Mouse (Mus musculus) small intestine, adult 2 months (tissue): ENCODE measurements around the gene Clmn.

Experiments
- CTCF ChIP-seq: fragments of 200-500 bp; IDR thresholded peaks from 2 replicates; pipeline ENCODE4 v1.5.1; 2012; ENCODE audit warnings: low read depth, mild to moderate bottlenecking, control low read depth, inconsistent platforms, low read length, moderate library complexity, mixed read lengths; ENCODE audit not compliant: insufficient replicate concordance, insufficient read length; ENCODE audit errors: extremely low read depth
- POLR2A ChIP-seq: fragments of 200-500 bp; IDR thresholded peaks from 2 replicates; pipeline ENCODE4 v1.6.1; 2012; ENCODE audit warnings: low read depth, mild to moderate bottlenecking, control low read depth, inconsistent platforms, low read length, moderate library complexity

- TF ChIP-seq POLR2A = no peak
- TF ChIP-seq CTCF = no peak
Observed at GRCm38 (mm10) chr12:104830283-104830639, 34.6 kb downstream of the Clmn start.
